Mouse (Mus musculus) heart, embryonic 11.5 days (tissue): ENCODE results near the gene Fam83c. TPM values are rescaled to one million over a fixed set of nuclear protein-coding genes. Genes with fewer than 3 reads are reported as not detected.

Source experiments
- ATAC-seq: fragments of 200-750 bp; cut with Nextera tagmentation; replicated peaks from 2 replicates; pipeline ENCODE4 v1.8.0; 2017; ENCODE audit warnings: moderate library complexity; ENCODE audit not compliant: insufficient number of reproducible peaks, low FRiP score, low TSS enrichment
- H3K27ac ChIP-seq: fragments of 300-500 bp; sonication (generic); 2 replicates; pipeline ENCODE4 v1.5.1; 2014; ENCODE audit warnings: mild to moderate bottlenecking, low read depth, low read length
- H3K27me3 ChIP-seq: fragments of 300-500 bp; sonication (generic); 2 replicates; pipeline ENCODE4 v1.6.1; 2014; ENCODE audit warnings: mild to moderate bottlenecking, low read length, mixed read lengths; ENCODE audit not compliant: control insufficient read depth, insufficient read depth
- H3K36me3 ChIP-seq: fragments of 300-500 bp; sonication (generic); 2 replicates; pipeline ENCODE4 v1.6.1; 2014; ENCODE audit warnings: mild to moderate bottlenecking, low read length, moderate library complexity, mixed read lengths; ENCODE audit not compliant: control insufficient read depth, insufficient read depth
- H3K4me1 ChIP-seq: fragments of 300-500 bp; sonication (generic); 2 replicates; pipeline ENCODE4 v1.6.1; 2014; ENCODE audit warnings: low read length; ENCODE audit not compliant: control insufficient read depth, insufficient read depth
- H3K4me2 ChIP-seq: fragments of 300-500 bp; sonication (generic); 2 replicates; pipeline ENCODE4 v1.6.1; 2014; ENCODE audit warnings: mild to moderate bottlenecking, moderate library complexity
- H3K4me3 ChIP-seq: fragments of 300-500 bp; sonication (generic); 2 replicates; pipeline ENCODE4 v1.5.1; 2014; ENCODE audit warnings: low read depth, low read length
- H3K9ac ChIP-seq: fragments of 300-500 bp; sonication (generic); 2 replicates; pipeline ENCODE4 v1.6.1; 2014; ENCODE audit warnings: mild to moderate bottlenecking, low read depth, low read length, moderate library complexity
- H3K9me3 ChIP-seq: fragments of 300-500 bp; sonication (generic); replicated peaks from 2 replicates; pipeline ENCODE4 v1.6.1; 2016; ENCODE audit warnings: low read length; ENCODE audit not compliant: control insufficient read depth
- WGBS: fragments of 180-500 bp; shearing (Covaris S2); extraction: QIAGEN DNeasy Blood & Tissue Kit; methylation state at CpG from one replicate; pipeline ENCODE4 v1.1.7; 2014; ENCODE audit not compliant: insufficient replicate concordance; 5-methylcytosine and 5-hydroxymethylcytosine counted together
- polyA plus RNA-seq: library from polyadenylated mRNA; unstranded; fragments of >200 nt; fragmentation: Nextera tagmentation; extraction: Ambion mirVana; gene quantifications from 2 replicates; pipeline ENCODE4 v1.2.1, GENCODE M21; 2014

The Fam83c gene
- polyA plus RNA-seq, 1 experiment from 2014 or later = 0.06 TPM

- Histone ChIP-seq H3K4me3 (no peak overlapping the region), H3K36me3 (peaks cover under 1% of the 10 kb centered on the region; the same call in 1 of the 2 replicates), H3K27me3 (no peaks in the 10 kb centered on the region), H3K9me3 (no peaks in the 10 kb centered on the region), H3K4me1 (no peaks in the 10 kb centered on the region), H3K27ac (no peak overlapping the region), H3K9ac (no peak overlapping the region), H3K4me2 (no peak overlapping the region)
- ATAC-seq = no peak
- WGBS = 76% methylated on average over 11 of the region's 11 CpGs
These were observed 28.7 kb upstream of the Fam83c start for GRCm38 (mm10) chr2:155863301-155863867.

GRCm38 (mm10) chr2:155862573-155863300 is 28.1 kb upstream of the Fam83c start:
- H3K4me3 ChIP-seq = no peak overlapping the region
- H3K4me1 ChIP-seq = no peaks in the 10 kb centered on the region
- no peaks in the 10 kb centered on the region for H3K36me3 ChIP-seq
- H3K9ac ChIP-seq = no peak overlapping the region
- WGBS = 82% methylated on average over 13 of the region's 13 CpGs
- H3K4me2 ChIP-seq = no peak overlapping the region
- no peak for ATAC-seq
- no peaks in the 10 kb centered on the region for H3K27me3 ChIP-seq
- no peaks in the 10 kb centered on the region for H3K9me3 ChIP-seq
- H3K27ac ChIP-seq = no peak overlapping the region

DNA sequence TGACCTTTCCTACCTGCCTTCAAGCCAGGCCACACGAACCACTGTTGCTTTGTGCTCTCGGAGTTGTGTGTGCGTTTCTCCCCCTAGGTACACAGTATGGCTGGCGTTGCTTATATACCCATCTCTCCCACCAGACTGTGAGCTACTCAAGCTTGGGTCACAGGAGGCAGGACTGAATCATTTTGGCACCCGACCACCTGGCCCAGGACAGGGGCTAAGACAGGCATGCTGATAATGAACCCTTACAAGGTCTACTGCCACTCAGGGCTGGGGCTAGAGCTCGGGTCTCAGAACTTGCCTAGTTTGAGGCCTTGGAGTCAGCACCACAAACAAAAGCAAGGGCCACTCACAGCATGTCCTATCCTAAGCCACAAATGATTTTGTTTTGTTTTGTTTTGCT is 26.9 kb upstream of the Fam83c start:
- H3K4me3 ChIP-seq = no peak overlapping the region
- H3K27me3 ChIP-seq = no peaks in the 10 kb centered on the region
- H3K9me3 ChIP-seq = no peaks in the 10 kb centered on the region
- 84% methylated on average over 6 of the region's 6 CpGs for WGBS
- ATAC-seq = no peak
- no peak overlapping the region for H3K9ac ChIP-seq
- no peak overlapping the region for H3K27ac ChIP-seq
- no peaks in the 10 kb centered on the region for H3K36me3 ChIP-seq
- H3K4me2 ChIP-seq = no peak overlapping the region
- H3K4me1 ChIP-seq = no peaks in the 10 kb centered on the region

GRCm38 (mm10) chr2:155860102-155860501 is 25.4 kb upstream of the Fam83c start:
- Histone ChIP-seq H3K27me3 (no peaks in the 10 kb centered on the region), H3K4me1 (no peaks in the 10 kb centered on the region), H3K4me3 (no peak overlapping the region), H3K9ac (no peak overlapping the region), H3K4me2 (no peak overlapping the region), H3K36me3 (no peaks in the 10 kb centered on the region), H3K9me3 (no peaks in the 10 kb centered on the region), H3K27ac (no peak overlapping the region)
- no peak for ATAC-seq
- 83% methylated on average over 7 of the region's 7 CpGs for WGBS

- WGBS = 91% methylated on average over 5 of the region's 5 CpGs
- no peak overlapping the region for H3K9ac ChIP-seq
- peaks cover 11% of the 10 kb centered on the region for H3K36me3 ChIP-seq
- no peaks in the 10 kb centered on the region for H3K4me1 ChIP-seq
- no peaks in the 10 kb centered on the region for H3K9me3 ChIP-seq
- H3K27ac ChIP-seq = no peak overlapping the region
- ATAC-seq = no peak
- H3K4me2 ChIP-seq = no peak overlapping the region
- H3K27me3 ChIP-seq = no peaks in the 10 kb centered on the region
- H3K4me3 ChIP-seq = no peak overlapping the region
These were observed 17.9 kb upstream of the Fam83c start for GRCm38 (mm10) chr2:155852536-155852935.

GRCm38 (mm10) chr2:155850120-155850519 is 15.5 kb upstream of the Fam83c start:
- H3K27ac ChIP-seq = no peak overlapping the region
- 79% methylated on average over 7 of the region's 7 CpGs for WGBS
- H3K36me3 ChIP-seq = peaks cover 25% of the 10 kb centered on the region

GRCm38 (mm10) chr2:155849464-155849863 is 14.8 kb upstream of the Fam83c start:
- H3K9ac ChIP-seq = no peak overlapping the region
- no peak overlapping the region for H3K27ac ChIP-seq
- H3K4me3 ChIP-seq = no peak overlapping the region
- no peaks in the 10 kb centered on the region for H3K4me1 ChIP-seq
- H3K9me3 ChIP-seq = no peaks in the 10 kb centered on the region
- H3K36me3 ChIP-seq = peaks cover 25% of the 10 kb centered on the region
- H3K27me3 ChIP-seq = no peaks in the 10 kb centered on the region
- WGBS = 61% methylated on average over 7 of the region's 7 CpGs
- H3K4me2 ChIP-seq = no peak overlapping the region
- no peak for ATAC-seq

More at GRCm38 (mm10) chr2:155850120-155850519, 15.5 kb upstream of the Fam83c start:
- no peak for ATAC-seq
- Histone ChIP-seq H3K27me3 (no peaks in the 10 kb centered on the region), H3K9ac (no peak overlapping the region), H3K9me3 (no peaks in the 10 kb centered on the region), H3K4me3 (no peak overlapping the region), H3K4me2 (no peak overlapping the region), H3K4me1 (no peaks in the 10 kb centered on the region)

GRCm38 (mm10) chr2:155848291-155848690 is 13.6 kb upstream of the Fam83c start:
- no peaks in the 10 kb centered on the region for H3K4me1 ChIP-seq
- WGBS = 30% methylated on average over 6 of the region's 6 CpGs
- H3K36me3 ChIP-seq = peaks cover 25% of the 10 kb centered on the region
- no peak for ATAC-seq
- no peak overlapping the region for H3K9ac ChIP-seq
- no peak overlapping the region for H3K4me3 ChIP-seq
- no peaks in the 10 kb centered on the region for H3K9me3 ChIP-seq
- no peak overlapping the region for H3K4me2 ChIP-seq
- H3K27ac ChIP-seq = no peak overlapping the region
- no peaks in the 10 kb centered on the region for H3K27me3 ChIP-seq

- H3K27ac ChIP-seq = no peak overlapping the region
These were observed 12.3 kb upstream of the Fam83c start for GRCm38 (mm10) chr2:155846930-155847329.

More at GRCm38 (mm10) chr2:155846930-155847329, 12.3 kb upstream of the Fam83c start:
- Histone ChIP-seq H3K4me3 (no peak overlapping the region), H3K4me2 (no peak overlapping the region), H3K36me3 (peaks cover 25% of the 10 kb centered on the region), H3K4me1 (no peaks in the 10 kb centered on the region), H3K9ac (no peak overlapping the region), H3K27me3 (no peaks in the 10 kb centered on the region), H3K9me3 (no peaks in the 10 kb centered on the region)
- 78% methylated on average over 8 of the region's 8 CpGs for WGBS
- ATAC-seq = no peak
